Mouse (Mus musculus) layer of hippocampus, adult 18-20 months (tissue): Measurements from ENCODE around the gene Krtap17-1. TPM values are rescaled to one million over a fixed set of nuclear protein-coding genes. Genes with fewer than 3 reads are reported as not detected.

ENCODE experiments used
- DNase-seq, 2 experiments: peaks; one replicate each; pipeline ENCODE4 v3.0.0; 2022; ENCODE audit warnings: low spot score in 2 of 2
- total RNA-seq, 2 experiments: library from RNA; stranded (reverse); gene quantifications; 2 replicates each; pipeline ENCODE4 v1.2.3; 2021

Gene Krtap17-1
- total RNA-seq, 2 experiments from 2014 or later = not detected

DNA sequence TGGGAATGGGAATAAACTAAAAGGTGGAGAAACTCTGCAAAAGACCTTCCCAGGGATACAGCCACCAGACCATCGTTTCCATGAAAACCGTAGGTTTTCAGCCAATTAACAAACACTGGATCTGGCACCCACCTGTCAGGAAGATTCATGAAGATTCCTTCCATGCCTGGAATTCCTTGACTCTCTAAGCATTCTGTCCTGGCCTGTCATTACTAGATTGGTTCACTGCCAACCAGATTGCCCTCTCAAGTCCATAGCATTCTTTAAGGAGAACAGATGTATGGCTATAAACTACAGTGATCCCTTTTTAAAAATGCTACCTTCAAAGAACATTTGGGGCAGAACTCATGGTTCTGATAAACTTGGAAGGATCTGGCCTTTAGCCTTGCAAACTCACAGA is 27.8 kb downstream of the Krtap17-1 start:
- no peak for DNase-seq

DNA sequence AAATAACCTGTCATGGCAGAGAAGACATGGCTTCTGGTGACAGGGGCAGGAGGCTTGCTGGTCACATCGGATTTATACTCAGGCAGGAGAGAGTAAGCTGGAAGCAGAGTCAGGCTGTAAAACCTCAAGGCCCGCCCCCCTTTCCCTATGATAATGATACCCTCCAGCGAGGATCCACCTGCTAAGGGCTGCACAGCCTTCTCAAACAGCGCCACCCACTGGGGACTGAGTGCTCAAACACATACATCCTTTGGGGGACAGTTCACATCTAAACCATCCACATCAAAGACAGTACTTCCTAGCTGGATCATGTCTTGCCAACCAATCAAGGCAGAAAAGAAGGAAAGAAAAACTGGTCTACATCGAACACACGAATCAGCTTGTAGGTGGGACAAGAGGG is 29.6 kb downstream of the Krtap17-1 start:
- DNase-seq = no peak

DNA sequence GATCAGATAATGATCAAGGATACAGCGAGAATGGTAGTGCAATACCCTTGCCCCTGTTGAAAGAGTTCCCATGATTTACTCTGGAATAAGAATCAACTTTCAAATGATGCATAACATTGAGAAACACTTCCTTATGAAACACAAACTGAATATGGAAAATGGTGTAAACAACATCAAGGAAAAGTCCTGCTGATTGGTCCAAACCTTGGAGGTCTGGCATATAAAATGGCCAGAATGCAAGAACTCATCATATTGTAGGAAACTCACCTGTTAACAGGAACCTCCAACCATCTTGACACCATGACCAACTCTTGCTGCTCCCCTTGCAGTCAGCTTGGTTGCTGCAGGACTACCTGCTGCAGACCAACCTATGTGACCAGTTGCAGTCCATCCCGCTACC is 45.6 kb downstream of the Krtap17-1 start, which contains the start of gene Krtap9-5:
TSS of gene Krtap9-5 (plus strand) at position 301 of the 400 bp plus-strand sequence.
- DNase-seq = no peak

Other genes starting within 250 kb of the Krtap17-1 start
- not detected for gene Gm11595, start 221.1 kb downstream of the Krtap17-1 start, total RNA-seq
- not detected for gene Krtap4-8, start 213.3 kb downstream of the Krtap17-1 start, total RNA-seq
- gene Krtap4-9, start 208.8 kb downstream of the Krtap17-1 start, total RNA-seq = not detected
- not detected for gene Gm11596, start 200.5 kb downstream of the Krtap17-1 start, total RNA-seq
- not detected for gene Gm11569, start 195.1 kb downstream of the Krtap17-1 start, total RNA-seq
- gene Gm11554, start 189.5 kb downstream of the Krtap17-1 start, total RNA-seq = not detected
- not detected for gene Krtap4-13, start 184.1 kb downstream of the Krtap17-1 start, total RNA-seq
- gene Gm11564, start 178.3 kb downstream of the Krtap17-1 start, total RNA-seq = not detected
- not detected for gene 2300003K06Rik, start 155.9 kb downstream of the Krtap17-1 start, total RNA-seq
- gene Krtap4-16, start 142.4 kb downstream of the Krtap17-1 start, total RNA-seq = not detected
- gene Gm11568, start 136.1 kb downstream of the Krtap17-1 start, total RNA-seq = not detected
- gene Gm11559, start 129.5 kb downstream of the Krtap17-1 start, total RNA-seq = not detected
- gene Krtap9-1, start 120.6 kb downstream of the Krtap17-1 start, total RNA-seq = not detected
- gene Gm11567, start 114.8 kb downstream of the Krtap17-1 start, total RNA-seq = not detected
- gene Krtap31-1, start 86.1 kb downstream of the Krtap17-1 start, total RNA-seq = not detected
- gene Gm11565, start 79.2 kb downstream of the Krtap17-1 start, total RNA-seq = not detected
- gene Krtap31-2, start 57.7 kb downstream of the Krtap17-1 start, total RNA-seq = not detected
- gene Krtap9-5, start 45.5 kb downstream of the Krtap17-1 start, total RNA-seq = not detected
- gene Krtap29-1, start 14.9 kb downstream of the Krtap17-1 start, total RNA-seq = not detected
- gene Krtap16-1, start 7.4 kb downstream of the Krtap17-1 start, total RNA-seq = not detected
- gene Krt33a, start 22.2 kb upstream of the Krtap17-1 start, total RNA-seq = not detected
- not detected for gene Krt33b, start 35.9 kb upstream of the Krtap17-1 start, total RNA-seq
- gene Krt34, start 47.6 kb upstream of the Krtap17-1 start, total RNA-seq = not detected
- gene Krt31, start 56.6 kb upstream of the Krtap17-1 start, total RNA-seq = not detected
- not detected for gene Krt32, start 94.2 kb upstream of the Krtap17-1 start, total RNA-seq
- not detected for gene Krt35, start 102.2 kb upstream of the Krtap17-1 start, total RNA-seq
- not detected for gene Krt36, start 111.6 kb upstream of the Krtap17-1 start, total RNA-seq
- not detected for gene Krt13, start 127.6 kb upstream of the Krtap17-1 start, total RNA-seq
- gene Krt15, start 141.9 kb upstream of the Krtap17-1 start, total RNA-seq = under 1 TPM in 1 of 2 experiments, not detected in 1; 0.51 TPM
- not detected for gene Krt19, start 154.7 kb upstream of the Krtap17-1 start, total RNA-seq
- 1 to 10 TPM; 3.8 to 4.4 TPM for gene Krt9, start 199.3 kb upstream of the Krtap17-1 start, total RNA-seq
- not detected for gene Krt14, start 213.6 kb upstream of the Krtap17-1 start, total RNA-seq